Mouse (Mus musculus) cerebellum, adult (tissue): ENCODE results near the gene Dhx36.

Experiments used
- ATAC-seq: cut with Nextera tagmentation; 2 replicates; pipeline ENCODE4 v1.9.2; 2017; ENCODE audit warnings: mild to moderate bottlenecking, moderate library complexity, mixed read lengths; ENCODE audit not compliant: insufficient number of reproducible peaks, low FRiP score, low TSS enrichment

The Dhx36 gene

GRCm38 (mm10) chr3:62506488-62507205 lies at the start of gene Dhx36:
Gene Dhx36, minus strand, starts transcription at chr3:62507004.
- ATAC-seq: peak; percentile 98

- no peak for ATAC-seq
Measured at GRCm38 (mm10) chr3:62527593-62527992, 20.8 kb upstream of the Dhx36 start.

- no peak for ATAC-seq
Measured at GRCm38 (mm10) chr3:62527160-62527559, 20.4 kb upstream of the Dhx36 start.

GRCm38 (mm10) chr3:62507206-62507647 lies 423 bp upstream of the Dhx36 start:
- ATAC-seq: no peak

GRCm38 (mm10) chr3:62505166-62505900 lies 1.5 kb downstream of the Dhx36 start:
- ATAC-seq: no peak

- ATAC-seq: no peak
Measured at GRCm38 (mm10) chr3:62499327-62499726, 7.5 kb downstream of the Dhx36 start.

GRCm38 (mm10) chr3:62492568-62492967 lies 14.2 kb downstream of the Dhx36 start:
- no peak for ATAC-seq

GRCm38 (mm10) chr3:62484340-62484739 lies 22.5 kb downstream of the Dhx36 start:
- ATAC-seq: no peak

- no peak for ATAC-seq
Measured at GRCm38 (mm10) chr3:62470179-62470578, 36.6 kb downstream of the Dhx36 start.

GRCm38 (mm10) chr3:62464276-62464675 lies 42.5 kb downstream of the Dhx36 start:
- ATAC-seq: no peak

- ATAC-seq: no peak
Measured at GRCm38 (mm10) chr3:62459483-62459882, 47.3 kb downstream of the Dhx36 start.

GRCm38 (mm10) chr3:62458284-62459013 lies 48.4 kb downstream of the Dhx36 start:
- ATAC-seq: peak; percentile 79

- peak; percentile 37; the same call in 1 of the 2 replicates for ATAC-seq
Measured at GRCm38 (mm10) chr3:62455854-62456253, 51.0 kb downstream of the Dhx36 start.

GRCm38 (mm10) chr3:62454096-62454495 lies 52.7 kb downstream of the Dhx36 start:
- no peak for ATAC-seq

GRCm38 (mm10) chr3:62452961-62453360 lies 53.8 kb downstream of the Dhx36 start:
- ATAC-seq: no peak

- ATAC-seq: no peak
Measured at GRCm38 (mm10) chr3:62449871-62450496, 56.8 kb downstream of the Dhx36 start.

GRCm38 (mm10) chr3:62447151-62447550 lies 59.7 kb downstream of the Dhx36 start:
- no peak for ATAC-seq

GRCm38 (mm10) chr3:62446271-62446670 lies 60.5 kb downstream of the Dhx36 start:
- ATAC-seq: no peak

GRCm38 (mm10) chr3:62443582-62444194 lies 63.1 kb downstream of the Dhx36 start:
- ATAC-seq: no peak

GRCm38 (mm10) chr3:62440431-62440969 lies 66.3 kb downstream of the Dhx36 start:
- no peak for ATAC-seq
